Mouse (Mus musculus): ENCODE measurements around the gene Mak. TPM values are rescaled to one million over a fixed set of nuclear protein-coding genes. Genes with fewer than 3 reads are reported as not detected.

The Mak gene
- polyA plus RNA-seq, 1 experiment from 2014 or later: 0.57 TPM

GRCm38 (mm10) chr13:41051965-41052364 is 27.5 kb downstream of the Mak start:
- Histone ChIP-seq H3K27me3 (ENCODE audit: control insufficient read depth, insufficient read depth, low read length) (no peaks in the 10 kb centered on the region), H3K9ac (ENCODE audit: low read length) (no peak overlapping the region), H3K4me2 (ENCODE audit: low read depth, severe bottlenecking) (no peak overlapping the region), H3K4me1 (ENCODE audit: control insufficient read depth, insufficient read depth, low read length) (no peaks in the 10 kb centered on the region), H3K9me3 (ENCODE audit: control insufficient read depth, low read length) (no peaks in the 10 kb centered on the region), H3K27ac (replicated peaks; ENCODE audit: low read depth, low read length) (no peak overlapping the region), H3K36me3 (ENCODE audit: control insufficient read depth, insufficient read depth, low read length) (no peaks in the 10 kb centered on the region), H3K4me3 (ENCODE audit: low read depth, low read length) (no peak overlapping the region)
- WGBS: 70% methylated on average over 5 of the region's 5 CpGs
- DNase-seq (ENCODE audit: low spot score): no peak
- no peak for ATAC-seq (ENCODE audit: insufficient number of reproducible peaks, low FRiP score, low TSS enrichment, low read depth)

- no peak overlapping the region for H3K27ac ChIP-seq (replicated peaks; ENCODE audit: low read depth, low read length)
- H3K27me3 ChIP-seq (ENCODE audit: control insufficient read depth, insufficient read depth, low read length): no peaks in the 10 kb centered on the region
- WGBS: 87% methylated on average over 6 of the region's 6 CpGs
- no peak for DNase-seq (ENCODE audit: low spot score)
- H3K4me2 ChIP-seq (ENCODE audit: low read depth, severe bottlenecking): no peak overlapping the region
- H3K9ac ChIP-seq (ENCODE audit: low read length): no peak overlapping the region
- ATAC-seq (ENCODE audit: insufficient number of reproducible peaks, low FRiP score, low TSS enrichment, low read depth): no peak
- H3K4me3 ChIP-seq (ENCODE audit: low read depth, low read length): no peak overlapping the region
- H3K36me3 ChIP-seq (ENCODE audit: control insufficient read depth, insufficient read depth, low read length): no peaks in the 10 kb centered on the region
- H3K4me1 ChIP-seq (ENCODE audit: control insufficient read depth, insufficient read depth, low read length): no peaks in the 10 kb centered on the region
- no peaks in the 10 kb centered on the region for H3K9me3 ChIP-seq (ENCODE audit: control insufficient read depth, low read length)
Observed at GRCm38 (mm10) chr13:41047280-41047679, 32.2 kb downstream of the Mak start.

GRCm38 (mm10) chr13:41045901-41046300 is 33.6 kb downstream of the Mak start:
- H3K9ac ChIP-seq (ENCODE audit: low read length): no peak overlapping the region
- no peaks in the 10 kb centered on the region for H3K9me3 ChIP-seq (ENCODE audit: control insufficient read depth, low read length)
- no peak overlapping the region for H3K4me2 ChIP-seq (ENCODE audit: low read depth, severe bottlenecking)
- H3K36me3 ChIP-seq (ENCODE audit: control insufficient read depth, insufficient read depth, low read length): no peaks in the 10 kb centered on the region
- no peak overlapping the region for H3K4me3 ChIP-seq (ENCODE audit: low read depth, low read length)
- H3K4me1 ChIP-seq (ENCODE audit: control insufficient read depth, insufficient read depth, low read length): no peaks in the 10 kb centered on the region
- H3K27ac ChIP-seq (replicated peaks; ENCODE audit: low read depth, low read length): no peak overlapping the region
- ATAC-seq (ENCODE audit: insufficient number of reproducible peaks, low FRiP score, low TSS enrichment, low read depth): no peak
- no peaks in the 10 kb centered on the region for H3K27me3 ChIP-seq (ENCODE audit: control insufficient read depth, insufficient read depth, low read length)
- DNase-seq (ENCODE audit: low spot score): no peak
- 89% methylated on average over 8 of the region's 8 CpGs for WGBS

- Histone ChIP-seq H3K9ac (ENCODE audit: low read length) (no peak overlapping the region), H3K9me3 (ENCODE audit: control insufficient read depth, low read length) (no peaks in the 10 kb centered on the region), H3K36me3 (ENCODE audit: control insufficient read depth, insufficient read depth, low read length) (no peaks in the 10 kb centered on the region), H3K4me1 (ENCODE audit: control insufficient read depth, insufficient read depth, low read length) (no peaks in the 10 kb centered on the region), H3K27ac (replicated peaks; ENCODE audit: low read depth, low read length) (no peak overlapping the region), H3K4me2 (ENCODE audit: low read depth, severe bottlenecking) (no peak overlapping the region), H3K4me3 (ENCODE audit: low read depth, low read length) (no peak overlapping the region), H3K27me3 (ENCODE audit: control insufficient read depth, insufficient read depth, low read length) (no peaks in the 10 kb centered on the region)
- WGBS: 92% methylated on average over 4 of the region's 4 CpGs
- DNase-seq (ENCODE audit: low spot score) (no peak), ATAC-seq (ENCODE audit: insufficient number of reproducible peaks, low FRiP score, low TSS enrichment, low read depth) (no peak)
Observed at GRCm38 (mm10) chr13:41042511-41042910, 37.0 kb downstream of the Mak start.

GRCm38 (mm10) chr13:41030098-41030497 is 49.4 kb downstream of the Mak start:
- Histone ChIP-seq H3K27ac (replicated peaks; ENCODE audit: low read depth, low read length) (no peak overlapping the region), H3K4me3 (ENCODE audit: low read depth, low read length) (no peak overlapping the region), H3K36me3 (ENCODE audit: control insufficient read depth, insufficient read depth, low read length) (no peaks in the 10 kb centered on the region), H3K27me3 (ENCODE audit: control insufficient read depth, insufficient read depth, low read length) (no peaks in the 10 kb centered on the region), H3K4me1 (ENCODE audit: control insufficient read depth, insufficient read depth, low read length) (no peaks in the 10 kb centered on the region), H3K9me3 (ENCODE audit: control insufficient read depth, low read length) (no peaks in the 10 kb centered on the region), H3K9ac (ENCODE audit: low read length) (no peak overlapping the region), H3K4me2 (ENCODE audit: low read depth, severe bottlenecking) (no peak overlapping the region)
- 78% methylated on average over 5 of the region's 5 CpGs for WGBS
- ATAC-seq (ENCODE audit: insufficient number of reproducible peaks, low FRiP score, low TSS enrichment, low read depth): no peak
- no peak for DNase-seq (ENCODE audit: low spot score)

- no peak for DNase-seq (ENCODE audit: low spot score)
- no peaks in the 10 kb centered on the region for H3K27me3 ChIP-seq (ENCODE audit: control insufficient read depth, insufficient read depth, low read length)
Observed at GRCm38 (mm10) chr13:41022099-41022498, 57.4 kb downstream of the Mak start.

GRCm38 (mm10) chr13:41021607-41022006 is 57.9 kb downstream of the Mak start:
- 89% methylated on average over 6 of the region's 6 CpGs for WGBS
- Histone ChIP-seq H3K4me1 (ENCODE audit: control insufficient read depth, insufficient read depth, low read length) (peaks cover 5% of the 10 kb centered on the region), H3K4me2 (ENCODE audit: low read depth, severe bottlenecking) (no peak overlapping the region), H3K9me3 (ENCODE audit: control insufficient read depth, low read length) (no peaks in the 10 kb centered on the region), H3K4me3 (ENCODE audit: low read depth, low read length) (no peak overlapping the region), H3K27me3 (ENCODE audit: control insufficient read depth, insufficient read depth, low read length) (no peaks in the 10 kb centered on the region), H3K36me3 (ENCODE audit: control insufficient read depth, insufficient read depth, low read length) (peaks cover 7% of the 10 kb centered on the region), H3K9ac (ENCODE audit: low read length) (no peak overlapping the region), H3K27ac (replicated peaks; ENCODE audit: low read depth, low read length) (no peak overlapping the region)
- ATAC-seq (ENCODE audit: insufficient number of reproducible peaks, low FRiP score, low TSS enrichment, low read depth) (no peak), DNase-seq (ENCODE audit: low spot score) (no peak)

More at GRCm38 (mm10) chr13:41022099-41022498, 57.4 kb downstream of the Mak start:
- Histone ChIP-seq H3K4me2 (ENCODE audit: low read depth, severe bottlenecking) (no peak overlapping the region), H3K4me1 (ENCODE audit: control insufficient read depth, insufficient read depth, low read length) (peaks cover 1% of the 10 kb centered on the region; the same call in 1 of the 2 replicates), H3K4me3 (ENCODE audit: low read depth, low read length) (no peak overlapping the region), H3K36me3 (ENCODE audit: control insufficient read depth, insufficient read depth, low read length) (peaks cover 7% of the 10 kb centered on the region), H3K9me3 (ENCODE audit: control insufficient read depth, low read length) (no peaks in the 10 kb centered on the region), H3K27ac (replicated peaks; ENCODE audit: low read depth, low read length) (no peak overlapping the region), H3K9ac (ENCODE audit: low read length) (no peak overlapping the region)
- WGBS: 90% methylated on average over 13 of the region's 13 CpGs
- no peak for ATAC-seq (ENCODE audit: insufficient number of reproducible peaks, low FRiP score, low TSS enrichment, low read depth)

- Histone ChIP-seq H3K36me3 (ENCODE audit: control insufficient read depth, insufficient read depth, low read length) (peaks cover 7% of the 10 kb centered on the region), H3K4me3 (ENCODE audit: low read depth, low read length) (no peak overlapping the region)
- 71% methylated on average over 7 of the region's 7 CpGs for WGBS
Observed at GRCm38 (mm10) chr13:41020494-41020893, 59.0 kb downstream of the Mak start.

More at GRCm38 (mm10) chr13:41020494-41020893, 59.0 kb downstream of the Mak start:
- DNase-seq (ENCODE audit: low spot score): no peak
- Histone ChIP-seq H3K9ac (ENCODE audit: low read length) (no peak overlapping the region), H3K4me1 (ENCODE audit: control insufficient read depth, insufficient read depth, low read length) (peaks cover 5% of the 10 kb centered on the region), H3K9me3 (ENCODE audit: control insufficient read depth, low read length) (no peaks in the 10 kb centered on the region), H3K27me3 (ENCODE audit: control insufficient read depth, insufficient read depth, low read length) (no peaks in the 10 kb centered on the region), H3K4me2 (ENCODE audit: low read depth, severe bottlenecking) (no peak overlapping the region), H3K27ac (replicated peaks; ENCODE audit: low read depth, low read length) (no peak overlapping the region)
- ATAC-seq (ENCODE audit: insufficient number of reproducible peaks, low FRiP score, low TSS enrichment, low read depth): no peak
